Comparison of ENCODE assay signal across 11 mouse cellular contexts in the genomic region with DNA sequence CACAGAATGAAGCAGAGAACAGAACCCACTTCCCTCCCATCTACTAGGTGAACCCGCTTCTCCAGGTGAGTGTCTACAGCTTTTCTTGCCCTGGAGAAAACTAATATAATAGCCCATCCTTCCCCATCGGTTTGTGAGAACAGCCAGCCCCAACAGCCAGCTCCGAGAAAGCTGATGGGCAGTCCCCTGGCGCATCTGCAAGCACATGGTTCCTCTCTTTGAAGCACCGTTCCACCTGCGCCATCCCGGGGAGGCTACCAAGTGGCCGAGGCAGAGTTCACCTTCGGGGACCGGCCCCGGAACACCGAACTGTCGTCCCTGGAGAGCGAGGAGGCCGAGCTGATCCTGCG. TPM values are rescaled to one million over a fixed set of nuclear protein-coding genes. Genes with fewer than 3 reads are reported as not detected.
DNase-seq lines count a peak whose midpoint lies in the region; ATAC-seq and TF ChIP-seq lines count a peak whose summit lies in the region.
"Had no signal": no experiment of that assay in that cellular context is flagged by ENCODE, and none has a peak within 500 bp of the region (broad histone marks: within the 10 kb centered on the region; RNA-seq: fewer than 3 reads in every experiment).

No protein-coding gene starts in this region.

- no peak for TF ChIP-seq CTCF in liver, embryonic 14.5 days (IDR thresholded peaks at IDR 0.05; ENCODE audit: low read depth)

- H3K9me3 ChIP-seq in heart, embryonic 11.5 days (replicated peaks; ENCODE audit: control insufficient read depth, low read length) = no peaks in the 10 kb centered on the region
- no peaks in the 10 kb centered on the region for H3K9me3 ChIP-seq in liver, embryonic 14.5 days (ENCODE audit: control insufficient read depth, low read length)

- no peak for TF ChIP-seq EP300 in liver, embryonic 14.5 days (IDR thresholded peaks at IDR 0.05; ENCODE audit: low read depth)

- intact Hi-C loops in left cerebral cortex, postnatal 14 days (cut with DNase I) = loop anchor here (5.0 kb wide), 1 partner anchor 212 kb away; no protein-coding TSS in a partner anchor

- H3K36me3 ChIP-seq in heart, embryonic 11.5 days (ENCODE audit: control insufficient read depth, insufficient read depth, low read length) = no peaks in the 10 kb centered on the region
- no peaks in the 10 kb centered on the region for H3K36me3 ChIP-seq in liver, embryonic 14.5 days (replicated peaks; ENCODE audit: control insufficient read depth, insufficient read depth, low read depth)

- peak overlapping the region; percentile 58 for H3K4me3 ChIP-seq in heart, embryonic 11.5 days (ENCODE audit: low read depth, low read length)
- H3K4me3 ChIP-seq in liver, embryonic 14.5 days (ENCODE audit: insufficient read depth in 1 of 2, low read depth in 2 of 2, low read length in 2 of 2) = peak overlapping the region in 1 of 2 experiments; percentile 41; a peak in 1 of 4 replicates

- H3K27ac ChIP-seq in heart, embryonic 11.5 days (ENCODE audit: low read depth, low read length) = no peak overlapping the region
- no peak overlapping the region for H3K27ac ChIP-seq in liver, embryonic 14.5 days

- no peak for DNase-seq in heart, adult 9 months (ENCODE audit: low spot score in 2 of 2)
- peak; percentile 6 for DNase-seq in urinary bladder, postnatal 14 days (ENCODE audit: low spot score)
- no peak for DNase-seq in urinary bladder, postnatal 25 days (ENCODE audit: low spot score)
- no peak for DNase-seq in liver, embryonic 14.5 days (ENCODE audit: low read depth in 3 of 3, low spot score in 3 of 3)
- DNase-seq in natural killer cell, adult 2 months (ENCODE audit: low spot score in 2 of 2) = no peak
- no peak for DNase-seq in ovary, postnatal 14 days (ENCODE audit: low spot score)
- DNase-seq in left cerebral cortex, postnatal 14 days (ENCODE audit: low spot score in 2 of 2) = no peak
- DNase-seq: kidney, postnatal 36 days; spleen, adult 18-20 months had no signal

- peaks cover 65% of the 10 kb centered on the region for H3K27me3 ChIP-seq in heart, embryonic 11.5 days (ENCODE audit: control insufficient read depth, insufficient read depth, low read length)
- peaks cover 50% of the 10 kb centered on the region for H3K27me3 ChIP-seq in liver, embryonic 14.5 days (ENCODE audit: control insufficient read depth, insufficient read depth, low read length)

- peak overlapping the region; percentile 95 for H3K4me2 ChIP-seq in heart, embryonic 11.5 days
- peak overlapping the region; percentile 63 for H3K4me2 ChIP-seq in liver, embryonic 14.5 days (ENCODE audit: low read depth)

- WGBS in heart, embryonic 11.5 days (ENCODE audit: insufficient replicate concordance) = 2% methylated on average over 16 of the region's 16 CpGs
- WGBS in liver, embryonic 14.5 days (ENCODE audit: insufficient replicate concordance) = 4% methylated on average over 16 of the region's 16 CpGs

- no peak for ATAC-seq in heart, embryonic 11.5 days (replicated peaks; ENCODE audit: insufficient number of reproducible peaks, low FRiP score, low TSS enrichment)
- ATAC-seq in liver, embryonic 14.5 days (ENCODE audit: insufficient read depth) = no peak

- no peak overlapping the region for H3K9ac ChIP-seq in heart, embryonic 11.5 days (ENCODE audit: low read depth, low read length)
- H3K9ac ChIP-seq in liver, embryonic 14.5 days (replicated peaks) = no peak overlapping the region

- peaks cover 11% of the 10 kb centered on the region for H3K4me1 ChIP-seq in heart, embryonic 11.5 days (ENCODE audit: control insufficient read depth, insufficient read depth, low read length)
- H3K4me1 ChIP-seq in liver, embryonic 14.5 days (replicated peaks; ENCODE audit: control insufficient read depth in 2 of 2, insufficient read depth in 2 of 2, low read length in 1 of 2) = no peaks in the 10 kb centered on the region; a peak in 1 of 4 replicates

RNA-seq across cellular contexts. Expression of gene Gpr25, which starts 1.2 kb away (rescaled TPM):
- polyA plus RNA-seq in heart, embryonic 11.5 days (2014; fragmentation: Nextera tagmentation; extraction: Ambion mirVana) = not detected in 2 replicates
- polyA plus RNA-seq in liver, embryonic 14.5 days (2012; rRNA removed) = 0.06 TPM in 1 of 2 replicates, not detected in the other
- polyA plus RNA-seq in liver, embryonic 14.5 days (2014; fragmentation: Nextera tagmentation; extraction: Ambion mirVana) = not detected in 2 replicates
- total RNA-seq in left cerebral cortex, postnatal 14 days (2021) = 1 to 10 TPM; 5.9 to 9.5 TPM
- polyA plus RNA-seq: C2C12 had no signal

RNA-seq across cellular contexts. Expression of gene Inava, which starts 25.5 kb away (rescaled TPM):
- polyA plus RNA-seq in heart, embryonic 11.5 days (2014; fragmentation: Nextera tagmentation; extraction: Ambion mirVana) = 2.0 and 2.1 TPM in 2 replicates
- 0.16 and 0.28 TPM in 2 replicates for polyA plus RNA-seq in liver, embryonic 14.5 days (2012; rRNA removed)
- 0.13 and 0.36 TPM in 2 replicates for polyA plus RNA-seq in liver, embryonic 14.5 days (2014; fragmentation: Nextera tagmentation; extraction: Ambion mirVana)
- 1 to 10 TPM; 3.6 to 4.1 TPM for total RNA-seq in left cerebral cortex, postnatal 14 days (2021)

RNA-seq across cellular contexts. Expression of gene Mroh3, which starts 46.9 kb away (rescaled TPM):
- polyA plus RNA-seq in heart, embryonic 11.5 days (2014; fragmentation: Nextera tagmentation; extraction: Ambion mirVana) = not detected in 2 replicates
- polyA plus RNA-seq in liver, embryonic 14.5 days (2012; rRNA removed) = 0.05 TPM in 1 of 2 replicates, not detected in the other
- polyA plus RNA-seq in liver, embryonic 14.5 days (2014; fragmentation: Nextera tagmentation; extraction: Ambion mirVana) = 0.15 and 0.23 TPM in 2 replicates
- total RNA-seq in left cerebral cortex, postnatal 14 days (2021) = 1 to 10 TPM; 1.1 to 2.2 TPM
- polyA plus RNA-seq: C2C12 had no signal
